Mouse (Mus musculus) spleen, adult 2 months (tissue): ENCODE measurements at regions not wholly inside any gene's neighbourhood (a gene's known extent, or its start where the extent isn't known, plus 50 kb on each side); places are given as distances from the start of the nearest gene placed in this dataset.

Source experiments
- CTCF ChIP-seq: fragments of 200-500 bp; IDR thresholded peaks from 2 replicates; pipeline ENCODE4 v1.5.1; 2011; ENCODE audit warnings: mild to moderate bottlenecking, inconsistent platforms; ENCODE audit not compliant: insufficient read depth, insufficient read length, insufficient replicate concordance; ENCODE audit errors: extremely low read depth
- POLR2A ChIP-seq: fragments of 200-500 bp; IDR thresholded peaks from 2 replicates; pipeline ENCODE4 v1.6.1; 2011; ENCODE audit warnings: low read depth, low read length, inconsistent platforms

DNA sequence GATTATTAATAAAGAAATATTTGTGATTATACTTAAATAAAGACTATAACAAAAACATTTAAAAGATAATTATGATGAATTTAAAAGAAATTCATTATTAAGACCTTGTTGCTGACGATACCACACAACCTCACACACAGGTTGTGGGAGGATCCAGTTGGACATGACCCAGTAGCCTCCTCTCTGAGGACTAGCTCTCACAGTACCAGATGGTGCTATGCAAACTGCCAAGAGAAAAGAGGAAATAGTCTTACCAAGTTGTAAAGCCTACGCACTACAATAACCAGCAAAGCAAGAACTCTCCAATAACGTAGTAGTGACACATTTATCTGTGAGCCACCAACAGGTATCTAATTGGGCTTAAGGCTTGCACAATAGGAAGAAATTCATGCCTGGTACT, 379.7 kb upstream of the Map3k7 start:
- TF ChIP-seq CTCF: no peak
- no peak for TF ChIP-seq POLR2A
